Mouse (Mus musculus): ENCODE data around the gene Wdr75.

Gene Wdr75

DNA sequence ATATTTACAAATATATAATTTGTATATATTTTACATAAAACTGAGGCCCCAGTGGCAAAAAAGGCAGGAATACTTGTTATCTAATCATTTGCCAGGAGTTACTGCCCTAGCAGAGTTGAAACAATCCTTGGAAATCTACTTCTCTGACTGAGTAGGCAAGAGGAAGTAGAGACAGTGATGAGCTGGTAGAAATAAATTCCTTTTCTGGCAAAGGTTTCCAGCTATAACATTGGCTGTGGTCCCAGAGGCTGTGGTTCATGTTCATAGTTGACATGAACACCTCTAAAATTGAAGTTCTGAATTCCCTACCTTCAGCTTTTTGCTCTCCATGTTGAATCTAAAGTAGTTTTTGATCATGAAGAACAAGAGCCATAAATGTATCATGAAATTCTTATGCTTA is 43.3 kb downstream of the Wdr75 start:
- DNase-seq, result no peak

DNA sequence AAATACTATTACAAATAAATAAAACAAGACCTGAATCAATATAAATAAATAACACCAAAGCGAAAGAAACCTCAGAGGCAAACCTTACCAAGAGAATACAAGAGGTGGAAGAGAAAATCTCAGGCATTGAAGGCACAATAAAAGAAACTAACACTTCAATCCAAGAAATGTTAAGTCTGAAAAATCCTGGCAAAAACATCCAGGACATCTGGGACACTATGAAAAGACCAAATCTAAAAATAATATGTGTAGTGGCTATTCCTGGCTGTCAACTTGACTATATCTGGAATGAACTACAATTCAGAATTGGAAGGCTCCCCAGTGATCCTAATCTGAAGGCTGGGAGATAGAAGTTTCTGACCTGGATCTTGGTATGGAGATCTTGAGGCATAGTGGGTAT is 50.5 kb downstream of the Wdr75 start:
- no peak for DNase-seq

DNA sequence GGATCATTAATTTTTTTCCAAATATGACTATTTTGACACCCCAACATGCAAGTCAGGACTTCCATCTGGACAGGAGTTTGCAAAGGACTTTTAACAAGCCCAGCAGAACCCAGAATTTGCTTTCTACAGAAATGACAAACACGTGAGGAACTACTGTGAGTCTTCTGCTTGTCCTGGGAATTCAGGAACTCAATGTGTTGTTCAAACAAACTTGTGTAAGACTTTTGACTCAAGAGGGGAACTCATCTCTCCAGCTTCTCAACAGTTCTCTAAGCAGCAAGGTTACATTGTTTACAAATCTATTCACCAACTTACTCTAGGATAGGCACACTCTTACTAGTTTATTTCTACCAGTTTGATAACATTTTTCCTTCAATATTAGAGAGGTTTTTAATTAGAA is 63.1 kb downstream of the Wdr75 start:
- no peak for DNase-seq

DNA sequence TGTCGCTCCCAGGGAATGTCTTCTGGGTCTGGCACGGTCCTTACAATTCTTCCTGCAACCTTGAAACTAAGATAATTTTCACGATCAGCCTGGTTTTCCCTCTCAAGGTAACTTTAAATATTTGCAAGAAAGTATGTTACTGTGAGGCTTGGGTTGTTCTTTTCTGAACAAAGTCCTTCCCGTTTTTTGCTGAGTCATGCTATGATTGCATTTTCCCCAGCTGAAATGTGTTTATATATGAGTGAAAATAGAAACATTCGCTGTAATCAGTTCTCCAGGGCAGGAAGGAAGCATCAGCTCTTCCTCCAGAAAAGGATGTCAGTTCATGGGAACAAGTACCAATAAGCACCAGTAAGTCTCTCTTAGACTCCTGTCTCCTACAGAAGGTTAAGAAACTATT is 65.4 kb downstream of the Wdr75 start:
- no peak for DNase-seq

DNA sequence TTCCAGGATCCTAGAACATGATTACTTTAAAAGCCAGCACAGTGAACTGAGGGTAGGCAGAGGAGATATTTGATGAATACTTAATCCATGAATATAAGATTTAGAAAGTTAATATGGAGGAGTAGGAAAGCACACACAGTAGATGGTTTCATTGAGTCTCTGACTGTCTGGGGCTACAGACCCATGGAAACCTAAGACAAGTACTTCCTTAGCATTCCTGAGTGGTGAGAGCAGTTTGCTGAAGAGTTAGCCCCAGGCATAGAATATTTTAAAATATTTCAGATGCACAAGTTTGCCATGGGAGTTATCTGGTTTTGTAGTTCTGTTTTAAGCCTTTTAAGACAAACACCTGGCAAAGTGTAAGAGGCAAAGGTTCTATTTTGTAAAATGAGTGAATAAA is 66.2 kb downstream of the Wdr75 start:
- no peak for DNase-seq

DNA sequence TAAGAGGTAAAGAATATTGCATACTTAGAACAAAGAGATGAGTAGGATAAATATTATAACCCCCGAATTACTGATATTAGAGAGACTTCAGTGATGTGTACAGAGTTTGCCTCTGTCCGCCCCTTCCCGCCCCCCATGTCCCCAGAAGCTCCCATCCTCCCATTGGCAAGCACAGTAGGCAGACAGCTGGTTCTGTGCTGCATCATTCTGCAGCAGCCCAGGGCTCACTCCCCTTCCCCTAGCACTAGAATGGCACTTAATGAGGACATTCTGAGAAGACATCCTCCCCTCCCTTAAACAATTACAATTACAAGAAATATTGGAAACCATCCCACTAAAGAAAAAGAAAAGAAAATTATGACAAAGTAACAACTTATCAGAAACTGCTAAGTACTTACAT is 68.7 kb downstream of the Wdr75 start:
- no peak for DNase-seq

DNA sequence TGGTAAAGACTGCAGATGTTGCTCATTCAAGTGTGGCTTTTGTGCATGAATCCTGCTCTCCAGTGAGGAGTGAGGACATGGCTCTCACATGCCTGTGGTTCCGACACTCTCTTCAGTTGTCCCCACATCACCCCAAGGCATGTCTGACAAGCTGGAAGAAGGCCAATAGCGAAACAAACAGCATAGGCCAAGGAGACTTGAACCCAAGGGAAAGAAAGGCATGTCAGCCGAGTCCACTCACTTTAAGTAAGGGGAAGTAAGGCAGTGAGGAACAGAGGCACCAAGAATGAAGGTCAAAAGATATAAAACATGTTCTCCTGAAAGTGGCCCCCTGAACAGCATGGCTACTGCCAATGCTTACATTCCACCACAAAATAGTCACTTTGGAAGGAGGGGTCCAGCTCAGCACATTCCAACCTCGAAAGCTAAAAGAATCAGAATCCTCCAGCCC is 69.6 kb downstream of the Wdr75 start:
- no peak for DNase-seq

DNA sequence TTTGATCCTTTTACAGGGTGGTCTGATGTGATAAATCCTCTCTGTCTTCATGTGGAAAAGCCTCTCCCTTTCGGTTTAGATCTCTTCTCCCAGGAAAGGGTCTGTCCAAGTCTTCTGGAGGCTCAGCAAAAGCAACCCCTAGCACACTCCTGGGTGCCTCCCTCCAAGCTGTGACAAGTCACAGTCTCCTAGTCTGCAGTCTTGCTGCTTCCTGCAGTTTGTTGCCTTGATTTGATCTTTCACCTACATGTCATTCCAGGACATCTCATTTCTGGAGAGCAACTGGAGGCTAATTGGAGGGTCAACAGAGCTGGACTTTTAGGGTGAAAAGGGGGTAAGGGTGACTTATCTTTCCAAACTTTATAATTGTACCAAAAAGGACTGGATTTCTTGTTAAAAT is 70.3 kb downstream of the Wdr75 start:
- no peak for DNase-seq

DNA sequence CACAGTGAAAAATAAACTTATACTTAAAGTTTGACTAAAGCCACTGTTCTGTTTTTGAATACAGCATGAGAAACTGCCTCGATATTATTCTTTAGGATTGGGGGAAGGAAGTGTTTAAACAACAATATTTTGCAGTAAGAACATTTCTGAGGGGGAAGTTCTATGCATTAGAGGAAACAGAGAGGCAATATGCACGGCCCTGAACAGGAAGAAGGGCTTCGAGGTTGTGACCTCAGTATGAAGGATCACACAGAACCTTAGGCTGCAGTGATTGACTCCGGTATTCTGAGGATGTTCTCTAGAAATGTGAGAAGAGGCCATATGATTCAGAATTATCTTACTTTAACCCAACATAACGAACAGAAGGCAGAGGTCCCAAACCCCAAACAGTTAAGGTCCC is 70.8 kb downstream of the Wdr75 start:
- DNase-seq, result no peak

DNA sequence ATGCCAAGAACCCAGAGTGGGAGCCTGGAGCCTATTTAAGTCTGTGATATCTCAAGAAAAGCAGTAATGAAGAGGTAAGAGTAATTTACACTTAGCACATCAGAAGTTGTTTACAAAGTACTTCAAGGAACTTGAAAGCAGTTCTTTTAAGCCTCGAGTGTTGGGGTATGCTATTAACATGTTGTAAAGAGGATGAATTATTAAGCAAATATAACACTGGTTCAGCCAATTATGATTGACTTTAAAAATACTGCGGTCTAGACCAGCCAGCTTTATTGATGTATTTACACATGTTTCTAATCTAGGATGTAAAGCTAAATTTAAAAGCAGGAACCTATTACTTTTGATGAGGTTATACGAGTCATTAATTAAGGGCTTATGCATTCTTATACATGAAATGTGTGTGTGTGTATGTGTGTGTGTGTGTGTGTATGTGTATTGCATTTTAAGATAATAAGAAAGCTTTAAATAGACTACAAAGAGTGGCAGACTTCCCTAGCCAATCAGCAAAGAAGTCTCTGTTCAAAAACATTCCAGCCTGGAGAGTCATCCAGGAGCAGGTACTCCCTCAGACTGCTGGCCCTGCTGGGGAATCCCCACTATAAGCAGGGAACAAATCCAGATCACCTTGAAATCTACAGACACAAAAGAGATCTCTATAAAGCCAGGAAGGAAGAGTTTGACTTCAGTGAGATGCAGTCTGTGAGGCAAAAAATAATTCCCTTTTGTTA is 71.5 kb downstream of the Wdr75 start:
- no peak for DNase-seq

DNA sequence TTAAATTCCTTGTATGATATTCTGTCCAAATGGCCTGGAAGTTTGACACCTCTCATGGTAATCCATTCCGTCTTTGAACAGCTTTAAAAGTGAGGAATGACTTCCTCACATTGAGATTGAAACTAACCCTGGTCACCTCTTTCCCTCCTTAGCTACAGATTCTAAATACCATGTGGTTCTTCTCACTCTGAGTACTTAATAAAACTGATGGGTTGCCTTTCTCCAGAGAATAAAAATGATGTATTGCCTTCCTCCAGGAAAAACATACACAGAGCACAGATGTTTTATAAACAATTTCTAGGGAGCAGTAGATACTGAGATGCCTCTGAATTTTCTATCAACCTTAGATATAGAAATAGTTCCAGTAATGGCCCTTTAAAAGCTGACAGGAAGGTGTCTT is 73.1 kb downstream of the Wdr75 start:
- no peak for DNase-seq

DNA sequence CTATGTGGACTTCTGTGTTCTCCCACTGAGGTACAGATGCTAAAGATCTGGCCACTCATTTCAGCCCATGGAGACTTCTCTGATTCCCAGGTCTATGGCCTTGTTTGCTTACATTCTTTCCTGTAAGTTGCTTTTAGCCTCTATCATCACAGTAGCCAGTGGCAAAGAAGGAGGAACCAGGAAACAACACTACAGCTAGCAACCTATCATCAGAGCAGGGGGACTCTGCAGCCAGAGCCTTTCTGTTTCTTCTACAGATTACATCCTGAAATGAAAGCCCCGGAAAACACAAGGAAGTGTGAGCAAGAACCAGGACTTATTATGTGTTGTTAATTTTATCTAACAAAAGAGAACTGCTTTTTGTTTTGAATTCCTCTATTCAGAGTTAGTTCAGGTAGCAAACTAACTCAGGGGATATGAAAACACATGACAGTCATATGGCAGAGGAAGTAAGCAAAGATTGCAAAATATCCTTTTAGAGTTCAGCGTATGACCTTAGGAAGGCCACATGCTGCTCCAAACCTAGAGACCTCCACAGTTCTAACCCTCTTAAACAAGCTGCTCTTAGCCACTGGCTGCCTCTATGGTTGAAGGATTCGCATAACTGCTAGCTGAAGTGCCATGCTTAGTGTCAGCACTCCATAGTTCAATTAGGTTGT is 73.6 kb downstream of the Wdr75 start:
- no peak for DNase-seq

Measured in kidney, adult 18-20 months (tissue).